Mouse (Mus musculus) heart, postnatal 25 days (tissue): Measurements from ENCODE around the gene Arsa. TPM values are rescaled to one million over a fixed set of nuclear protein-coding genes. Genes with fewer than 3 reads are reported as not detected.

Experiments used
- DNase-seq: peaks from one replicate; pipeline ENCODE4 v3.0.0; 2022; ENCODE audit warnings: low spot score
- intact Hi-C: fragments of 180-260 bp; cut with DNase I; formaldehyde crosslinking; loops from one replicate; pipeline ENCODE4 v1.15.1; 2025
- total RNA-seq, 2 experiments: library from RNA; stranded (reverse); gene quantifications; 2 replicates each; pipeline ENCODE4 v1.2.3; 2021

Gene Arsa
- total RNA-seq, 2 experiments from 2014 or later: 12.0 to 13.1 TPM

- no peak for DNase-seq
- intact Hi-C loops: loop anchor here (2.0 kb wide), 1 partner anchor 51 kb away; the partner anchor contains the start of gene Tymp
Observed at GRCm38 (mm10) chr15:89428136-89428790, 49.0 kb downstream of the Arsa start.

DNA sequence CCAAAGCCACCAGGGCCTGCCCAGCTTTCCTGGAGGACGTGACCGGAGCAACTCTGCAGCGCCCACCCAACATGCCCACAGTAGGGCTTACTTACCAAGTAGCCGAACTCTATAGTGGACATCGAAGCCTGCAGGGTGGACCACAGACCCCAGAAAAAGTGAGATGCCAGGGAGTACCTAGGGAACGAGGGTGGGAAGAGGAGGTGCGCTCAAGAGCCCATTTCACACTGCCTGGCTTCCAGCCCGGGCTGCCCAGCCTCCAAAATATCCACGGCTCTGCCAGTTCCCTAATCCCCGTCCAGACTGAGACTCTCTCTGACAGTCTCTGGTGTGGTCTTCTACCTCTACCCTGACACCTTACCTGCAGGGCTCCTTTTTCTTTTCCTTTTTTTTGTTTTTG is 50.5 kb downstream of the Arsa start:
- DNase-seq: no peak
- intact Hi-C loops: no loop called here

- intact Hi-C loops: no loop called here
- peak; percentile 59 for DNase-seq
Observed at GRCm38 (mm10) chr15:89425711-89426121, 51.5 kb downstream of the Arsa start, which contains the start of gene Cpt1b. Cpt1b (minus strand) TSS chr15:89425863.

GRCm38 (mm10) chr15:89424621-89425020 is 52.6 kb downstream of the Arsa start:
- no peak for DNase-seq
- intact Hi-C loops: no loop called here

Other genes with a start within 250 kb of the Arsa start
- gene Sbf1, start 162.1 kb downstream of the Arsa start, total RNA-seq: 10 to 100 TPM; 58.3 to 64.4 TPM
- gene Adm2, start 154.7 kb downstream of the Arsa start, total RNA-seq: not detected
- gene Miox, start 143.0 kb downstream of the Arsa start, total RNA-seq: not detected
- gene Lmf2, start 121.8 kb downstream of the Arsa start, total RNA-seq: 10 to 100 TPM; 30.6 to 31.8 TPM
- 10 to 100 TPM; 52.0 to 60.4 TPM for gene Ncaph2, start 121.7 kb downstream of the Arsa start, total RNA-seq
- 10 to 100 TPM; 23.0 to 24.2 TPM for gene Sco2, start 103.6 kb downstream of the Arsa start, total RNA-seq
- under 1 TPM; 0.44 to 0.64 TPM for gene Tymp, start 100.4 kb downstream of the Arsa start, total RNA-seq
- 1 to 10 TPM; 1.3 TPM for gene Odf3b, start 98.1 kb downstream of the Arsa start, total RNA-seq
- gene Klhdc7b, start 92.5 kb downstream of the Arsa start, total RNA-seq: not detected
- gene Syce3, start 66.9 kb downstream of the Arsa start, total RNA-seq: not detected
- gene Cpt1b, start 51.6 kb downstream of the Arsa start, total RNA-seq: 100 to 1,000 TPM; 512 to 569 TPM
- gene C730034F03Rik, start 47.8 kb downstream of the Arsa start, total RNA-seq: 1 to 10 TPM; 1.5 TPM
- gene Gm44502, start 47.7 kb downstream of the Arsa start, total RNA-seq: 10 to 100 TPM; 14.5 to 16.4 TPM
- 10 to 100 TPM; 40.6 to 44.9 TPM for gene Chkb, start 47.5 kb downstream of the Arsa start, total RNA-seq
- gene Mapk8ip2, start 23.5 kb downstream of the Arsa start, total RNA-seq: under 1 TPM; 0.10 to 0.11 TPM
- 10 to 100 TPM; 48.2 to 53.3 TPM for gene Shank3, start 22.2 kb upstream of the Arsa start, total RNA-seq
- under 1 TPM in 1 of 2 experiments, not detected in 1; 0.36 TPM for gene Acr, start 90.9 kb upstream of the Arsa start, total RNA-seq
- gene Rabl2, start 114.5 kb upstream of the Arsa start, total RNA-seq: 1 to 10 TPM; 3.5 to 7.5 TPM